Mouse (Mus musculus) frontal cortex, postnatal 10 days (tissue): ENCODE measurements around the gene Cdk9.

Experiments used
- DNase-seq, 2 experiments: peaks; one replicate each; pipeline ENCODE4 v3.0.0; 2022; ENCODE audit warnings: low spot score in 2 of 2, mixed read lengths in 1 of 2

Cdk9 gene

DNA sequence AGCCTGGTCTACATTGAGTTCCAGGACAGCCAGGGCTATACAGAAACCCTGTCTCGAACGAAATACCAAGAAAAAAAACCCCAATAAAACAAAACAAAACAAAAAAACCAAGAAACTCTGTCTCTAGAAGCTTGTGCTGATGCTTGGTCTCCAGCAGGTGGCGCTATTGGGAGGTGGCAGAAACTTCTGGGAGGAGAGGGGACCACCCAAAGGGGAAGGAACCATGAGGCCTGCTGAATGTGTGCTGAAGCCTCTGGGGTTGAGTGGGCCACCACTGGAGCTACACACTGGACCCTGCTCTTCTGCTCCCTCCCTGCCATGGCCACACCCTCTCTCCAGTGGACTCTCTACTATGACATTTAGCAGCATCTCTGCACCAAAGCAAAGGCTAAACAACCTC, 4.2 kb downstream of the Cdk9 start:
- no peak for DNase-seq

DNA sequence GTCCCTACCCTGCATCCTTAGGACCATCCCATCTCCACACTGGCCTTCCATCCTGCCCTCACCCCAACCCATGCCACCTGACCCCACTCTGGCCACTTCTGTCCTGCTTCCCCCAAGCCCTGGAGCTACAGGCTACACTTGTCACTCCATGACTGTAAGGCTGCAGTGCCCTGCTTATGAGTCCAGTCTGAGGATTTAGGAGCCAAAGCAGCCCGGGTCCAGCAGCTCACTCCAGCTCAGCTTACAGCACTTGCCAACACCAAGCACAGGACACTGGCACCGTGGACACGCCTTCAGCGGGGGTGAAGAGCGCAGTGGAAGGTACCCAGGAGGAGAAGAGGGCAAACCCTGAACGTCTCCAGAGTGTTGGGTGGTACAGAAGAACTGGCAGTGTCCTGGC, 5.9 kb downstream of the Cdk9 start:
- no peak for DNase-seq

DNA sequence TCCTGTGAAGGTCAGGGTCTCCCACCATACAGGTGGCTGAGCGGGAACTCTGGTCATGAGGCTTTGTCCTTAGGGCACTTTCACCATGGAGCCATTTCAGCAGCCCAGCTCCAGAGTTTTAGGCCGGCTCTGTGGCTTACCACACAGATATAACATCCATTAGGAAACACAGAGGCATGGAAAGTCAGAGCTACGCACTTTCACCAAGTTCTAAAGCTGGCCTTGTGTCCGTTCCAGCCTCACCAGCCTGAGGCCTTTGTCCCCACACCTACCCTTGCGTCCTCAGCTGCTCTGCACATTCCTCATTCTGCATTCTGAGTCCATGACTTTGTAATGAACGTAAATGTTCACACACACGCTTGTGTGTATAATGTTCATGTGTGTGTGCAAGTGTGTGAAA, 7.9 kb downstream of the Cdk9 start:
- DNase-seq, result no peak

DNA sequence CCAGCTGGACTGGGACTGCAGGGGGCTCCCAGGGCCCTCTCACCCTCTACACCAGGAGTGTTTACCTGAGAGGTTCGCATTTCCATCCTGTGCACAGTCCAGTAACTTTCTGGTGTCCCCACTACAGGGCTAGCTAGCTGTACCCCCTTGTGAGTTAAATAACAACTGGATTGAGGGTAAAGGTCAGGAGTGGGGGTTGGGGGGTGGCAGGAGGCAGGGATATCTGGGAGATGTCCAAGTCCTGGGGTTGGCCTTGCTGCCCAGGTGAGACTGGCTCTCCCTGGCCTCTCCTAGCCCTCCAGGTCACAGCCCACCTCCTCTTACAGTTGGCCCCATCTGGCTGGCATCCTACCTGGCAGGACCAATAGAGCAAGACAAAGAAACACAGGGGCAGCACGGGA, 8.9 kb downstream of the Cdk9 start, which contains the start of gene Fpgs:
Fpgs (minus strand) TSS at position 125 of the 401 bp plus-strand sequence.
- no peak for DNase-seq

DNA sequence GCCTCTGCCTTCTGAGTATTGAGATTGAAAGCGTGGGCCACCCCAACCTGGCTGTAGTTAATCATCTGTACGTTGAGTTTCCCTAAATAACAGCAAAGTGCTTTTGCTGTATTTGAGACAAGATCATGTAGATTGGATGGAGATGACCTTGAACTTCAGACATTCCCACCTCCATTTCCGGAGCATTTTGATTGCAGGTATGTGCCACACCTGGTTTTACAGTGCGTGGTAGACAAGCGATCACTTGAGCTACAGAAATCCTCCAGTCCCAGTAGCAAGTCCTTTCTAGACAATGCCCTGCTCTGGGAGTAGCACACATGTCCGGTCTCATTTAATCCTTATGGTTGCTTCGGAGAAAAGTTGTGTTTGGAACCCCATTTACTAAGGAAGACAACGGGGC, 9.8 kb downstream of the Cdk9 start:
- DNase-seq, result no peak

DNA sequence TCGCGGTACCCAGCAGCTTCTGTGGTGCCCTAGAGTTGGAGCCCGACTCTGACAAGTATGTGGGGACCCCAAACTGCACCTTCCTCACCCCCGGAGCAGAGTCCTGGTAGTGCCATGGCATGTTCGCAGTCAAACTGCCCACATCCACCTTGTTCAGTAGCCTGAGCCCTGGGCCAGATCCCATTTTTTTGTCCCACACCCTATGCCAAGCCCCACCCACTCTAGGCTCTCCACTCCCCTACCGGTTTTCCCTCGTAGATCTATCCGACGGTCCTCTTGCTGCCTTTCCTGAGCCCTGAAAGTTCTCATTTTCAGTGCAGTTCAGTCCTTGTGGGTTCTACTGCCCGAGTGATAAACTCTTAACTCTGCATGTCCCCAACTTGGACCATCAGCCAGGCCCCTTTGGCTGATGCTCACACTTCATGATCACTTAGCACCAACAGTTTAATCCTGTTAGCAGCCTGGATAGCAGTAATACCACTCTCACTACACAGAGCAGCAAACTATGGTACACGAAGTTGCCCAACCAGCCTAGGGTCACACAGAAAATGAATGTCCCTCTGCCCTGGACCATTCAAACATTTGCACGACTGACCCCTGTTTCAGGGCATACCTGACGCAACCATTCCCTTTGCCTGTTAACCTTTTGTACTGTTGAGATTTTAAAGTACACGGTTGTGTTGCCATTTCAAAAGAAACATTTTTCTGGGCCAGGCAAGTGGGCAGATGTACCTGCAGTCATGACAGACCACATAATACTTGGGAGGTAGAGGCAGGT, 11.7 kb downstream of the Cdk9 start:
- no peak for DNase-seq

DNA sequence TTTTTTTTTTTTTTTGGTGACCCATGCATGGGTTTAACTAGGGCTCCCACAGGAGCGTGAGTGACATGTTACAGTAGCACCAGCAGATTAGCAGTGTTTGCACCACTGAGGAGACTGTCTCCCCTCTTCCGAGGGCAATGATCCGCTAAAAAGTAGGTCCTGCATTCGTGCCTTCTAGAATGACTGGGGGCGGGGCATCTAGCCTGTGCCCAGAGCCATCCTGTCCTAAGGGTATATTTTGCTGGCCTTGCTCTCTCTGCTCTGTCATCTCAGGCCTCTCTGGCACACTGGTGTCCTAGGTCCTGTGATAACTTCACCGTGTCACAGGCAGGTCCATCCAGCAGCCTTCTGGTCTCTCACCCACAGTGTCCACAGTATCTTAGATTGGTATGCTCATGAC, 13.2 kb downstream of the Cdk9 start:
- no peak for DNase-seq

DNA sequence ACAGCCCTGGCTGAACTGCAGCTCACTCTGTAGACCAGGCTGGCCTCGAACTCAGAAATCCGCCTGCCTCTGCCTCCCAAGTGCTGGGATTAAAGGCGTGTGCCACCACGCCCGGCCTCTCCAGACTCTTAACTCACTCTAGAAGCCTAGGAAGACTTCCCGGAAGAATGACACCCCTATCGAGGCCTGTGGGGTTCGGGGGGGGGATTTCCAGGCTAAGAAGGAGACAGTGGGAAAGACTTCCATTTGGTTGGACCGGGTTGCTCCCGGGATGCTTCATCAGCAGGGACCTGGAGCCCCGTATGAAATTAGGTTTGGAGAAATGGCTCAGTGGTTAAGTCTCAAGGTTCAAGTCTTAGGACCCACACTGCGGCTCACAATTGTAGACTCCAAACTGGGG, 18.2 kb downstream of the Cdk9 start:
- DNase-seq, result no peak

DNA sequence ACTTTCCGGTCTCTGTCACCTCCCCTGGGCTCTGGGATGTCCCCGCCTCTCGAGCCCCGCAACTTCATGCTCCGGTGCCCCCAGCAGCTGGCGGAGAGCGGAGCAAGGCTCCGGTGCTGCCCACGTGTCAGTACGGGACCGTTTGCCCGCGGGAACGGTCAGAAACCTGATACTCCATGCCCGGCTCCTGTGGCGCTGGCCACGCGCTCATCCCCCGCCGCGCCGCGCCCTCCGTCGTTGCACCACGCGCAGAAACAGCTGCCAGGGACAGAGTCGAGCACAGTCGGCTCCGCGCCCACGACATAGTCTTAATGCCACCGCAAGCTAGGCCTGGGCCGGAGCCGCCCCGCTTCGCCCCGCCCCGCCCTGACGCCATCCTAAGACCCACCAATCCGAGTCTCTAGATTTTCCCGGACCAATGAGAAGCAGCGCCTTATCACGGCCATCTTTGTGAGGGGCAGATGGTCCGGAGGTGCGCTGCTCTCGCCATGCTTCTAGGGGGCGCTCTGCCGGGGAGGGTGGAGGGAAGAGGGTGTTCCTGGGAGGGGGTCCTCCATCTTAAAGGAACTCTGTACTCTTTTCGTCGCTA, 19.0 kb downstream of the Cdk9 start:
- peak; percentile 91 to 94 for DNase-seq

DNA sequence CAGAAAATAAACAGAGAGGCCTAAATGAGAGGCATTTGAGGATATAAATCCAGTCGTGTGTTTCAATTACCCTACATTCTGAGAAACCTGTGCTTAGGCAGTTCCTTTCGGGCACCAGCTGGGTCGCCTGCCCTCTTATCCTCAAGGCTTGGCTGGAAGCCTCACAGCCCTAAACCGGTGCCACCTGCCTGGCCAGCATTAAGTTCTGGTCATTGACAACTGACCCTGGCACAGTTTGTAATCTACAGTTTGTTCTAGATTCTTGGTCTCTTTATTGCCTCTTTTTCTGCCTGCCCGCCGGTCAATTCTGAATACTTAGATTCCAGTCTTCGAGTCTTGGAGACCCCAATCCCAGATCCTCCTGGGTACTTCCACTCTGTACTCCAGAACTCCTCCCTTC, 19.6 kb downstream of the Cdk9 start:
- no peak for DNase-seq

DNA sequence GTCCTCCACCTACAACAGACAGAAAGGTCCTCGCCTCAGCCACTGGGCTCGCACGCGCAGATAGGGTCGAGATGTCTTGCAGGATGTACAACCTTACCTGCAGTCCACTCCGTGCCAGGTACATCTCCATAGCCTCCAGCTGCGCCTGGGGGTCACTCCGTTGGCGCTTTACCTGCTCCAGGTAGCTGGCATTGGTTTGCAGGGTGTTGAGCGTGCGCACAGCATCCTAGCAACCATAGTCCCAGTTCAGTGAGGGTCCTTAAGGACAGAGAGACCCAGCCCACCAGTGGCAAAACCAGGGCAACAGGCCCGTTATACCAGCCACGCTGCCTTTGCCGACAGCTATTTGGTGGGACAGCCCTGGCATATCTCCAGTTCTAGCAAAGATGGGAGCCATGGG, 20.4 kb downstream of the Cdk9 start:
- no peak for DNase-seq

DNA sequence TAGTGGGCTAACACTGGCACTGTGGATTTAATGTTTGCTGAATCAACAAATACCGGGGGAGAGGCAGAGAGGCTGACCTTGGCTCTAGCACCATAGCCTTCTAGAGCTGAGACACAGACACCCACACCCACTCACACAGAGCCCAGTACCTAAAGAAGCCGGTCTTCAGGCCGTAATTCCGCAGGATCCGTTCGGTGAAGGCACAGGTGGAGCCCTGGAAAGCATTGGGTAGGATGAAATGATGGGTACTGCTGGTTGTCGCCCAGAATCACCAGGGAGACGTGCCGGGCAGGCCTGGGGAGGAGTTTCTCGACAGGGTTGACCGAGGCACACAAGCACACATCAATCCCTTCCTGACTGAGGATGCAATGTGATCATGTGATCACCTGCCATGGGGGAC, 21.8 kb downstream of the Cdk9 start:
- DNase-seq, result no peak

DNA sequence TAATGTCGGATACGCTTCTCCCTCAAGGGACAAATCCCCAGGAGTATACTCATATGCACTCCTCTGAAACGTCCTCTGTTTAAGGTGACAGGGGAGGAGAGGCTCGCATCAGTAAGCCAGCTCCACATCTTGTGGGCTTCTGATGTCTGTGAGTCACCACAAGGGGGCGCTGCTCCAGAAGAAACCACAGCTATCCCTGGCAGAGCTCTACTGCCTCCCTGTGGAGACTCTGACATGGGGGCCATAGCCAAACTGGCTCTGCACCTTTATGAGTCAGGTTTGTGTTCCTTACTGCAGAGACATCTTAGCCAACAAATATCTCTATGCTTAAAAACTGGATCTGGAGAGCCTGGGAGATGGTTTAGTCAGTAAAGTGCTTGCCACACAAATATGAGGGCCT, 23.5 kb downstream of the Cdk9 start:
- DNase-seq, result peak; percentile 78 to 88

DNA sequence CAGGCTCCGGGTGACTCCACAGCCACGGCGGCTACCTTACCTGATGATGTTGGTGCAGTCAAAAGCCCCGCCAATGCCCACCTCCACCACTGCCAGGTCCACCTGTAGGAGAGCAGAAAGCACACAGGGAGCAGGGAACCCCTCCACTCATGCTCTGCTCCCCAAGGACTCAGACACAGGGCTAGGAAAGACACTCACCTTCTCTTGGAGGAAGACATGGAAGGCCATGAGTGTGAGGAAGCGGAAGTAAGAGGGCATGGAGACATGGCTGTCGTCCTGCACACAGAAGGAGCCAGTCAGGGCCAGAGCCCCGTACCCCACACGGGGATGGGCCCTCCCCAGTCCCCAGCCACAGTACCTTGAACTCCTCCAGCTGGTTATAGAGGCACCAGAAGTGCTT, 25.3 kb downstream of the Cdk9 start:
- DNase-seq, result no peak

DNA sequence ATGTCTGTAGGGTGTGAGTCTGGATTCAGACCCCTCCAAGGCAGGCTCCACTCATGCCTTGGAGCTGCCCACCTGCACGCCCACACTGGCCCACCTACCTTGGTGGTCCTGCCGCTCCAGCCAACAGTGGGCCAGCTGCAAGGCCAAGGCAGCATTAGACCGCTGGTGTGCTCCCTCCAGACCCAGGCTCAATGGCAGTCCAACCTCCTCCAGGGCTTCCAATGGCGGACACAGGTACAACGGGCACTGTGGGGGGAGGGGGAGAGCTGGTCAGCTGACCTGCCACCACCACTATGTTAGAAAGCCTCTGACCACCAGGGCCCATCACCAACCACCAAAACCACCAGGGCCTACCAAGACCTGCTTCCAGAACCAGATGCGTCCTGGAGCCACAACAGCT, 26.2 kb downstream of the Cdk9 start:
- DNase-seq, result no peak

DNA sequence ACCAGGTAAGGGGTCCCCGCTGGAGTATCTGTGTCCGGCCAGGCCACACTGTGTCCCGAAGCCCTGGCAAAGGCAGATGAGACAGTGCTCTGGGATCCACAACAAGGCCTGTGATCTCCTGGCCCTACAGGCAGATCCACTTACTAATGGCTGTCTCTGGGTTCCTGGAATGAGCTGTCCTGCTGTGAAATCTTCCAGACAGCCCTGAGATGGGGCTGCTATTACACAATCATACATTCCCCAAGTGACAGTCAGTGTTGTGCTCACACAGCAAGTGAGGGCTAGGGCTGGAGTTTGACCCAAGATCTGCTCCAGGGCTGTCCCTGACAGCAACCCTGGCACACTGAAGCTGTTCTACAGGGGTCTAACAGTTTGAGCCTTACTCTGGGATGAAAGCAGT, 27.1 kb downstream of the Cdk9 start:
- no peak for DNase-seq

DNA sequence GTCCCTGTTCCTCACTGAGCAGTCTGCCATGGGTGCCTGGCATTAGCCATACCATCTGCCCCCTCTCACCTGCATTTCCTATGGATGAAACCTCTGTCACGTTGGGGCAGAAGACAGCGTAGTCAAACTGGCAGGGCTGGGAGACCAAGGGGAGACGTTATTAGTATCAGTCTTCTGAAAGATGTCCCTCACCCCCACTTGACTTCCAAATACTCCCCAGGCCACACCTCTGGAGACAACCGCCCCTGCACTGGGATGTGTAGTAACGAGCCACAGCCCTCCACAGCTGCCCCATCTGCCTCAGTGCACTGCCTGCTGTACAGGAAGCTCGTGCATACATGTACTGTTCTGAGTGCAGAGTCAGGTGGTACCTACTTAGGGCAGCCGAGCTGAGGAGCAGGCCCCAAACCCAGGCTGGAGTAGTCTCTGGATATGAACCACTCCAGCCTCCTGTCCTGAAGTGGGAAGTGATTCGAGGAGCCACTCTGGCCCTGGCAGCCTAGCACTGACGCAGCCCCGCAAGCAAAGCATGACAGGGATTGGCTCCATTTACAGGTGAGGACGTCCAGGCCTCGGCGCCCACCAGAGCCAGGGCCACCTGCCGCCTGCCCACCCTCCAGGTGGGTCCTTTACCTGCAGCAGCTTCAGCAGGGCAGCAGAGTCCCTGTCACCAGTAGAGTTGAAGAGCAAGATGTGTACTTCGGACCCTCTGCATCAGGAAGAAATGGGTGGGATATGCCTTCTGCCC, 28.0 kb downstream of the Cdk9 start:
- no peak for DNase-seq

DNA sequence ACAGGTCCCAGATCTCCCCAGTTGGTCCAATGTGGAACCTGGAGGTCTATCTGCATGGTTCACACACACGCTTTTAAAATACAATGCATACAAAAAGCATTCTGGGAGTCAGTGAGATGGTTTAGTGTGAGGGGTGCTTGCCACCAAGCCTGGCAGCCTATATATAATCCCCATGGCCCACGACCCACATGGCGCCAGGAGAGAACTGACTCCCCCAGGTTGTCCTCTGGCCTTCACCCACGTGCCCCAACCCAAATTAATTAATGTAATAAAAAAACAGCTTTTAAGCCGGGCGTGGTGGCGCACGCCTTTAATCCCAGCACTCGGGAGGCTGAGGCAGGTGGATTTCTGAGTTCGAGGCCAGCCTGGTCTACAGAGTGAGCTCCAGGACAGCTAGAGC, 29.2 kb downstream of the Cdk9 start:
- DNase-seq, result no peak

DNA sequence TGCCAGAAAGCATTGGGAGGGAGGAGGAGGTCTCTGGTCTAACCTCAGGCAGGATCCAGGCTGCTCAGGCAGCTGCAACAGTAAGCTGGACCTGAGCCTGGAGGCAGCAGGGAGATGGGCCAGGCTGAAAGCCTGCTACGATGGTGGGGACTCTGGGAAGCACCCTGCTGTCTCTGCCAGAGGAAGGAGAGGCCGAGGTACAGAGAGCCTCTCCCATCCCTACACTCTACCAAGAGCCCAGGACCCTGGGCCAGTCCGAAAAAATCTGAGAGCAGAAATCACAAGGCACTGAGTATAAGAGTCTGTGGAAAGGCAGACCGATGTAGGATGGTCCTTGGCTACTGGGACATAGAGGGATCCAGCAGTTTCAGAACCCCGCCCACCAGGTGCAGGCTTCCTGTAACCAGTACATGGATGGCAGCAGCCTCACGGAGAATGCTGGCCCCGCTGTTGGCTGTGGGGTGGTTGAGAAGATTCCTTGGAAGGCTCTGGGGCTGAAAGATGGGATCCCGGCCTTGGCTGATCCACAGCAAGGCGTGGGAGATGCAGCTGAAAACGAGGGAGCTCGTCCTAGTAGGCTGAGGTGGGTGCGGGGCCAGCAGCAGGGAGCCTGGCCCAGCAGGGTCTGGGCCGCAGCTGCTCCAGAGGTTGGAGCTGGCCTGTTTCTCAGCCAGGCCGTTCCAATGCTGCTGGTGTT, 30.0 kb downstream of the Cdk9 start:
- DNase-seq, result no peak

DNA sequence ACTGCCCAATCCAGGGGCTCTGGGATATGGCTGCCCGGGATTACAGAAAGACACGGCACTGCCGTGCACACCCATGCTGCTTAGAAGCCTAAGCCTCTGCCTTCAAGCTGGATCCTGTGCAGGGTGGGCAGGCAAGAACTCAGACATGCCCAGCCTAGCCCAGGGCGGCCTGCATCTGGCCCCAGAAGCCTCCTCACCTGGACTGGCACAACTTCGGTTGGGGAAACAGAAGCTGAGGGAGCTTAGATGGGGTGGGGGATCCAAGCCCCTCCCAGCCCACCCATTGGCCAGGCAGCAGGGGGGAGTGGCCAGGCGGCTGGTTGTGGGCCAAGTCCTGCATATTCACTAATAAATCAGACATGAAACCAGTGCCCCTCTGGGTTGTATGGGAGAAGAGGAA, 31.1 kb downstream of the Cdk9 start:
- no peak for DNase-seq

DNA sequence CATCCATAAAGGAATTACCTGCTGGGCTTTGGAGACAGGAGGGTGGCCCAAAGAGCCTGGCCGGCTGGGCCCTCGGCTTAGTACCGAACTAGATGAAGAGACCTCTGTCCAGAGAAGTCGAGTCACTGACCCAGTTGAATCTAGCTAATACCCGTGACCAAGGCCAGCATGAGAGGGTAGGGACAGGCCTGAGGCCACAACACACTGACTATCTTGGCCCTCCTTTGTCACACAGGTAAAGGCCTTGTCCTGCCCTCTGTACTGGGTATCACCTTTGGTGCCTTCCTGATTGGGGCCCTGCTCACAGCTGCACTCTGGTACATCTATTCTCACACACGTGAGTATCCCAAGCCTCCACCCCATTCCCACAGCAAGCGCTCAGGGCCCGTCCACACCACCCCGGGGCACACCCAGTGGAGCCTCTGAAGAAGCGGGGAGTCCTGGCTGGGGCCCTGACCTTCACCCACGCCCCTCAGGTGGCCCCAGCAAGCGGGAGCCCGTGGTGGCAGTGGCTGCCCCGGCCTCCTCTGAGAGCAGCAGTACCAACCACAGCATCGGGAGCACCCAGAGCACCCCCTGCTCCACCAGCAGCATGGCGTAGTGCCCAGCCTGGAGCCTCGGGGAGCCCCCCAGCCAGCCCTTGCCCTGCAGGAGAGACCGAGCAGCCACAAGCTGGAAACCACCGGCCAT, 31.8 kb downstream of the Cdk9 start:
- DNase-seq, result no peak

DNA sequence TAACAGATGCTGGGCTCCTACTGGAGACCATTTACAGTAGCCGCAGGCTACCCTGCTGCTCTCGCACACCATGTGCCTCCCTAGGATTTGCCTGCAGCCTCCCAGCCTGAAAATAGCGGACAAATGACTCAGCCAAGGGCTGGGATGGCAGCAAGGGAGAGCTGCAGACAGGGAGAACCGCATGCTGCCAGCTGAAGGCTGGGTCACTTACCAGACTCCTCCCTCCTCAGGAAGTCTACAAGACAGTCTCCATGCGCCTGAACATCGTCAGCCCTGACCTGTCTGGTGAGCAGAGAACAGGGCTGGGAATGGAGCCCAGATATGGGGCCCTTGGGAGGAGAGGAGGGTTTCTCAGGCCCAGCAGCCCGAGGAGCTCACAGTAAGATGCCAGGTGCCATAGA, 32.8 kb downstream of the Cdk9 start:
- no peak for DNase-seq
